In genomic region chr3:116006284-116006977, GRCm38 (mm10) we compare ENCODE assay signal across 7 mouse cellular contexts. TPM values are rescaled to one million over a fixed set of nuclear protein-coding genes. Genes with fewer than 3 reads are reported as not detected.
DNase-seq lines count a peak whose midpoint lies in the region; ATAC-seq and TF ChIP-seq lines count a peak whose summit lies in the region.

No protein-coding gene starts in this region.

- H3K4me2 ChIP-seq in heart, embryonic 14.5 days (ENCODE audit: low read length) = peak overlapping the region; percentile 96
- H3K4me2 ChIP-seq in limb, embryonic 14.5 days (replicated peaks; ENCODE audit: low read depth, low read length, severe bottlenecking) = peak overlapping the region; percentile 77
- H3K4me2 ChIP-seq in midbrain, embryonic 13.5 days (replicated peaks) = peak overlapping the region; percentile 80

- H3K4me3 ChIP-seq in heart, embryonic 14.5 days (ENCODE audit: control insufficient read depth in 1 of 2, insufficient read depth in 1 of 2, low read depth in 1 of 2, low read length in 2 of 2) = peak overlapping the region; percentile 91 to 95
- peak overlapping the region; percentile 90 for H3K4me3 ChIP-seq in limb, embryonic 14.5 days (replicated peaks; ENCODE audit: low read length)
- peak overlapping the region; percentile 80 for H3K4me3 ChIP-seq in midbrain, embryonic 13.5 days (replicated peaks)

- ATAC-seq in heart, embryonic 14.5 days (ENCODE audit: insufficient number of reproducible peaks, insufficient read depth, low FRiP score, low read depth) = no peak
- no peak for ATAC-seq in limb, embryonic 14.5 days (ENCODE audit: low FRiP score, low read depth)
- ATAC-seq in midbrain, embryonic 13.5 days = no peak; the same call in 1 of the 2 replicates

- H3K36me3 ChIP-seq in heart, embryonic 14.5 days (ENCODE audit: control insufficient read depth, insufficient read depth, low read length) = peaks cover 33% of the 10 kb centered on the region
- peaks cover 16% of the 10 kb centered on the region for H3K36me3 ChIP-seq in limb, embryonic 14.5 days (ENCODE audit: control insufficient read depth, insufficient read depth, low read length)
- peaks cover 15% of the 10 kb centered on the region; the same call in 1 of the 2 replicates for H3K36me3 ChIP-seq in midbrain, embryonic 13.5 days

- H3K4me1 ChIP-seq in heart, embryonic 14.5 days (ENCODE audit: control insufficient read depth in 2 of 2, insufficient read depth in 2 of 2, low read length in 2 of 2) = peaks cover 2 to 3% of the 10 kb centered on the region in 2 experiments; a peak in 1 of 4 replicates
- H3K4me1 ChIP-seq in limb, embryonic 14.5 days (ENCODE audit: control insufficient read depth, insufficient read depth, low read length) = no peaks in the 10 kb centered on the region
- H3K4me1 ChIP-seq in midbrain, embryonic 13.5 days (replicated peaks) = peaks cover 40% of the 10 kb centered on the region

- H3K9me3 ChIP-seq in heart, embryonic 14.5 days (ENCODE audit: control insufficient read depth, low read length) = no peaks in the 10 kb centered on the region
- no peaks in the 10 kb centered on the region for H3K9me3 ChIP-seq in limb, embryonic 14.5 days (ENCODE audit: control insufficient read depth, low read length)
- no peaks in the 10 kb centered on the region for H3K9me3 ChIP-seq in midbrain, embryonic 13.5 days

- H3K9ac ChIP-seq in heart, embryonic 14.5 days (ENCODE audit: low read length) = peak overlapping the region; percentile 97
- peak overlapping the region; percentile 87 for H3K9ac ChIP-seq in limb, embryonic 14.5 days (ENCODE audit: low read depth, low read length, severe bottlenecking)
- H3K9ac ChIP-seq in midbrain, embryonic 13.5 days (replicated peaks) = peak overlapping the region; percentile 88

- H3K27ac ChIP-seq in heart, embryonic 14.5 days (replicated peaks in 1 of 2; ENCODE audit: control insufficient read depth in 1 of 2, insufficient read depth in 1 of 2, low read depth in 2 of 2, low read length in 2 of 2) = peak overlapping the region; percentile 79 to 92
- H3K27ac ChIP-seq in limb, embryonic 14.5 days (replicated peaks; ENCODE audit: low read depth, low read length) = peak overlapping the region; percentile 78
- H3K27ac ChIP-seq in midbrain, embryonic 13.5 days = peak overlapping the region; percentile 88

- H3K27me3 ChIP-seq in heart, embryonic 14.5 days (ENCODE audit: control insufficient read depth, insufficient read depth, low read length) = no peaks in the 10 kb centered on the region
- H3K27me3 ChIP-seq in limb, embryonic 14.5 days (ENCODE audit: control insufficient read depth, insufficient read depth, low read length) = no peaks in the 10 kb centered on the region
- H3K27me3 ChIP-seq in midbrain, embryonic 13.5 days = no peaks in the 10 kb centered on the region

- peak; percentile 23 for DNase-seq in right cerebral cortex, postnatal 25 days
- no peak for DNase-seq in right cerebral cortex, postnatal 36 days (ENCODE audit: low spot score in 2 of 2)
- DNase-seq in brain, embryonic 14.5 days (ENCODE audit: low read depth) = peak; percentile 46
- DNase-seq in limb, embryonic 14.5 days (ENCODE audit: low spot score) = peak; percentile 21
- DNase-seq in thymus, postnatal 25 days = peak; percentile 56

- no peak for TF ChIP-seq POLR2A in brain, embryonic 14.5 days (IDR thresholded peaks at IDR 0.05; ENCODE audit: borderline replicate concordance, extremely low read depth, insufficient read depth, insufficient read length, poor library complexity, severe bottlenecking)
- TF ChIP-seq POLR2A in limb, embryonic 14.5 days (IDR thresholded peaks at IDR 0.05; ENCODE audit: borderline replicate concordance, extremely low read depth, insufficient read depth, insufficient read length) = no peak

- TF ChIP-seq CTCF in brain, embryonic 14.5 days (IDR thresholded peaks at IDR 0.05; ENCODE audit: borderline replicate concordance, extremely low read depth, insufficient read depth, insufficient read length) = no peak

- 7% methylated on average over 12 of the region's 12 CpGs for WGBS in heart, embryonic 14.5 days
- WGBS in limb, embryonic 14.5 days = 7% methylated on average over 12 of the region's 12 CpGs
- 8% methylated on average over 12 of the region's 12 CpGs for WGBS in midbrain, embryonic 13.5 days

RNA-seq across cellular contexts. Expression of gene Slc30a7, which starts 0.8 kb away (rescaled TPM):
- 21.8 and 26.4 TPM in 2 replicates for polyA plus RNA-seq in brain, embryonic 14.5 days (2012; rRNA removed)
- 19.9 and 25.6 TPM in 2 replicates for polyA plus RNA-seq in heart, embryonic 14.5 days (2014; fragmentation: Nextera tagmentation; extraction: Ambion mirVana)
- polyA plus RNA-seq in limb, embryonic 14.5 days (2012; rRNA removed) = 34.3 and 38.1 TPM in 2 replicates
- polyA plus RNA-seq in limb, embryonic 14.5 days (2014; fragmentation: Nextera tagmentation; extraction: Ambion mirVana) = 39.8 and 43.9 TPM in 2 replicates
- polyA plus RNA-seq in midbrain, embryonic 13.5 days (2015; fragmentation: Nextera tagmentation; extraction: Ambion mirVana) = 17.0 and 17.6 TPM in 2 replicates

RNA-seq across cellular contexts. Expression of gene Extl2, which starts 0.8 kb away (rescaled TPM):
- polyA plus RNA-seq in brain, embryonic 14.5 days (2012; rRNA removed) = 8.6 and 12.5 TPM in 2 replicates
- 22.0 TPM in 2 replicates for polyA plus RNA-seq in heart, embryonic 14.5 days (2014; fragmentation: Nextera tagmentation; extraction: Ambion mirVana)
- polyA plus RNA-seq in limb, embryonic 14.5 days (2012; rRNA removed) = 8.6 and 9.2 TPM in 2 replicates
- 19.4 and 20.1 TPM in 2 replicates for polyA plus RNA-seq in limb, embryonic 14.5 days (2014; fragmentation: Nextera tagmentation; extraction: Ambion mirVana)
- polyA plus RNA-seq in midbrain, embryonic 13.5 days (2015; fragmentation: Nextera tagmentation; extraction: Ambion mirVana) = 22.8 and 23.9 TPM in 2 replicates

Comparison
In these comparisons a context has a peak if more than half of its experiments do, and no peak if none do; other contexts are left out.
1. DNase-seq: peak in right cerebral cortex, postnatal 25 days (single experiment), brain, embryonic 14.5 days (single experiment), limb, embryonic 14.5 days (single experiment) and thymus, postnatal 25 days (single experiment); none in right cerebral cortex, postnatal 36 days (0 of 2).
2. Peak in every context shown above with its lines, with median percentiles within 50 percentile points of each other: H3K27ac ChIP-seq, H3K4me2 ChIP-seq, H3K4me3 ChIP-seq and H3K9ac ChIP-seq.